Mouse (Mus musculus) spleen, adult 2 months (tissue): ENCODE measurements around the gene Nox3.

Source experiments
- CTCF ChIP-seq: fragments of 200-500 bp; IDR thresholded peaks from 2 replicates; pipeline ENCODE4 v1.5.1; 2011; ENCODE audit warnings: mild to moderate bottlenecking, inconsistent platforms; ENCODE audit not compliant: insufficient read depth, insufficient read length, insufficient replicate concordance; ENCODE audit errors: extremely low read depth
- POLR2A ChIP-seq: fragments of 200-500 bp; IDR thresholded peaks from 2 replicates; pipeline ENCODE4 v1.6.1; 2011; ENCODE audit warnings: low read depth, low read length, inconsistent platforms

DNA sequence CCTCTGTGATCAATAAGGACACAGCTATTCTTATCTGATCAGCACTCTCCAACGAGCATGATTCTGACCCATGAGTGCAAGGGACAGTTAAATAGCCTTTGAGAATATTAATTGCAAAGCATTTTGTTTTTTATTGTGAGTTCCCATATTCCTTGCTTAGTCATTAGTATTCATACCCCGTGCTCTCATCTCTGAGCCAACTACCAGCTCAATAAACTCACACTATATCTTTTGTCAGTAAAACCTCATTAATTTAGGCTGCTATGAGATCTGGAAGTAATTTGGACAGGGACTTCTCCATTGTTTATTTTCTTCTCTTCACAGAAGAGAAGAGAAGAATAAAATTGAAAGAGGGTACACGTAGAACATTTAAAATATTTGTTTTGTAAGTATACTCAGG lies 12.4 kb downstream of the Nox3 start:
- TF ChIP-seq CTCF (no peak), POLR2A (no peak)
